Mouse (Mus musculus): Measurements from ENCODE around the gene Grid2.

The Grid2 gene

GRCm38 (mm10) chr6:64733311-64733710 is 1477.6 kb downstream of the Grid2 start:
- DNase-seq: no peak

GRCm38 (mm10) chr6:64734441-64735320 is 1479.0 kb downstream of the Grid2 start:
- no peak for DNase-seq

GRCm38 (mm10) chr6:64736317-64736716 is 1480.6 kb downstream of the Grid2 start:
- DNase-seq: no peak

- no peak for DNase-seq
These were observed 1487.3 kb downstream of the Grid2 start for GRCm38 (mm10) chr6:64742915-64743489.
